Mouse (Mus musculus) urinary bladder, postnatal 10 days (tissue): ENCODE measurements around the gene Nell2.
"Not testable (repeated sequence)": the region's sequence is repeated elsewhere in the genome, so short reads cannot be mapped to it uniquely, and the experiment has no call there.

Experiments used
- DNase-seq: peaks from one replicate; pipeline ENCODE4 v3.0.0; 2022; ENCODE audit warnings: low spot score

The Nell2 gene

GRCm38 (mm10) chr15:95237021-95237420 lies 291.3 kb downstream of the Nell2 start:
- DNase-seq, result not testable (repeated sequence)

- DNase-seq, result no peak
Measured at GRCm38 (mm10) chr15:95236509-95236908, 291.9 kb downstream of the Nell2 start.

- no peak for DNase-seq
Measured at GRCm38 (mm10) chr15:95231171-95231570, 297.2 kb downstream of the Nell2 start.

DNA sequence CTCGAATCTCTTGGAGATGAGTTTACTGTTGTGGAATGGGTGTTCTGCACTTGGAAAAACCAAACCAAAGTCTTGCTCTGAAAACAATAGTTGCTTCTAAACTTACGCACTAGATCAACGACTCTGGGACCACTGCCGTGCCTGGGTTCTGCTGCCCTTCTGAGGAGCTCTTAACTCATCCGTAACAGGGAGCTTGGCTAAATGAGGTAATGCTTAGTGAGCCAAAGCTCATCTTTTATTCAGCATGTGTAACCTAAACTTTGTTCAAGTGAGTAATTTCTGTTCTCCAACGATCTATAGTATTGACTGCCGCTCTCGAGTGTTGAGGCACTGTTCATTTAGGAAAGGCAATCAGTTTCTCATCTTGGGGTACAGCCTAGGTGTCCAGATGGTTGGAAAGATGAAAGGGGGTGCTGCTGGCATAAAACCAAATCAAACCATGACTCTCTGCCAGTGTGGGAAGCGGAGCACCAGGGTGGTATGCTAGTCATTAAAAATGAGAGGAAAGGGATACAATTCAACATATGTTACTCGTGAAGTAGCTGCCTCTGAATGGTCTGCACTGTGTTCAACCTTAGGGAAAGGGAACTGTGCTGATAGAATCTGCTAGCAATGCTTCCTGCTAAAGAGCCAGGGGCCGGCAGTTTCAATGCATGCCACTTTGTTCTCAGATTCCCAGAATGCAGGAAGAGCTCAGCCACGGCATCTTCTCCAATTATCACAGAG lies 311.6 kb downstream of the Nell2 start:
- DNase-seq, result no peak

GRCm38 (mm10) chr15:95210551-95210950 lies 317.8 kb downstream of the Nell2 start:
- no peak for DNase-seq

DNA sequence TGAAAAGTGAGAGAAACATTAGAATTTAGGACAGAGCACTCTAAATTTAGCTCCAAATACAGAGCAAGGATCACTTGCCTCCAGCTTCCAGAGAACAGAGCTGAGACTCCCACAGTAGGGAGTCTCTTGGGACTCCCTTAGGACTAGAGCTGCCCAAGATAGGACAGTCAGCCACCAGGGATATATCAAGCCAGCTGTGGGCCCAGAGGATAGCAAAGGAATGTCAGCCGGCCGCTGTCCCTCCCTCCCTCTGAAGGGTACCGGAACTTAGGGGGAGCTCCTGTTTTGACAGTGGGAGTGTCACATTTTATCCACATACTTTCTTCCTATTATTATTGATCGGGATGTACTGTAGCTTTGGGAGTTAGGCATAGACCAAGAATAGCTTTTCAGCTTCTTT lies 319.2 kb downstream of the Nell2 start:
- no peak for DNase-seq

GRCm38 (mm10) chr15:95193661-95194280 lies 334.6 kb downstream of the Nell2 start:
- DNase-seq, result no peak

- no peak for DNase-seq
Measured at GRCm38 (mm10) chr15:95192951-95193350, 335.4 kb downstream of the Nell2 start.

DNA sequence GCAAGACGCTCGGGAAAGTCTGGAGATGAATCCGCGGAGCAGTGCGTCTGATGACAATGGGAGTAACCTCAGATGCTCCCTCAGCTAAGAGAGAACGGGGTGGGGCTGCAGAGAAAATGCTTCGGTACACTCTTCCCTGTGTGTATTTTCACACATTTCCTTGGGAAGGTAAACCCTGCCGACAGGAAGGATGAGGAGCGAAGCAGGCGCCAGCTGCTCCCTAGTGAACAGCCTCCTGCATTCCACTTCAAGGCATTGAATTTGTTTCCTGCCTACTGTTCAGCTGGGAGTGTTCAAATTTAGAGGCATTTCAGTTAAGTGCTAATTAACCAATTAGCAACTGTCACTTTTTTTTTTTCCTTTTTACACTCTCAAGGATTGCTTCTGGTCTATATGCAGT lies 342.1 kb downstream of the Nell2 start:
- no peak for DNase-seq

DNA sequence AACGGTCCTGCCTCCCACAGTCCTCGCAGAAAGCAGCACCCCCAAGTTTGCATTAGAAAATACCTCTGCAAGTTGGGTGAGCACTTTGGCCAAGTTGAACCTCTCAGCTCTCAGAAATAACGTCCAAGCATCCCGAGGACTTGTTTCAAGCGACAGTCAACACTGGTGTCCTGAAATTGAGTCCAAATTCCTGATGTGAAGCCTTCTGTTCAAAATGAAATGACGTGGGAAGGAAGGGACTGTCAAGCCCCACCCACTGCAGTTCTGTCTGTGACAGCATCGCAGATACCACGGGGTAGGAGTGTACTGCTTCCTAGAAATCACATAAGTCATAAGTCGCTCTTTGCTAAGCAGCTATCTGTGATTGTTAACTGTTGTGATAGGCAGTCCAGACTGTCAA lies 342.9 kb downstream of the Nell2 start:
- no peak for DNase-seq

DNA sequence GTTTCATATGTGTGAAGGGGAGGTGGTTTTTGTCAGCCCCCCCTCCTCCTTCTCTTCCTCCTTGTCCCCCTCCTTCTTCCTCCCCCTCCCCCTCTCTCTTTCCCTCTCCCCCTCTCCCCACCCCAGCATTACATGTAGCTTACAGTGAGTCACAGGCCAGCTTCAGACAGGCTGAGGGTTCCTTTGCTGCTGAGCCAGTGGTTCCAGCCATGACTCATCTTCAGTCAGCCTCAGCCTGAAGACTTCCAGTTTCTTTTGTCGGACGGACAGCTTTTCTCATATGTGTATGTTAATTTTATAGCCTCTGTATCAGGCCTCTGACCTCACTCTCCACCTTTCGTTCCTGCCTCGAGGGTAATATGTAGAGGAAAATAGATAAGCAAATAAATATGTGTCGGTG lies 344.9 kb downstream of the Nell2 start:
- DNase-seq, result no peak

DNA sequence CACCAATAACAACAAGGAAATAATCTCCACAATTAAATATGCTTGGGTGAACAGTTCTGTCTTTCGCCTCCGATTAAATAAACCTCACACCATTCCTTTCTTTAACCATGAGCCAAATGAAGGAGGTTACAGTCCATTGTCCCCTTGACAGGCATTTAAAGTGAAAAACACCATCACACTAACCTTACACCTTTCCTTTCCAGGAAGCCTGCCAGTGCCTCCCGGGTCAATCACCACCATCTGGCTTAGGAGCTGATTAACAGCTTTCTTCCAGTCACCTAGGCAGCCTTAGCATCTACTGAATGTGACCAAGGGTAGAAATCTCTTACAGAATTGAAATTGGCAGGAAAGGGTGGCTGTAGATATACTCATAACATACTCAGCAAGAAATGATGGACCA lies 371.5 kb downstream of the Nell2 start:
- DNase-seq, result no peak

GRCm38 (mm10) chr15:95145118-95145517 lies 383.2 kb downstream of the Nell2 start:
- no peak for DNase-seq

DNA sequence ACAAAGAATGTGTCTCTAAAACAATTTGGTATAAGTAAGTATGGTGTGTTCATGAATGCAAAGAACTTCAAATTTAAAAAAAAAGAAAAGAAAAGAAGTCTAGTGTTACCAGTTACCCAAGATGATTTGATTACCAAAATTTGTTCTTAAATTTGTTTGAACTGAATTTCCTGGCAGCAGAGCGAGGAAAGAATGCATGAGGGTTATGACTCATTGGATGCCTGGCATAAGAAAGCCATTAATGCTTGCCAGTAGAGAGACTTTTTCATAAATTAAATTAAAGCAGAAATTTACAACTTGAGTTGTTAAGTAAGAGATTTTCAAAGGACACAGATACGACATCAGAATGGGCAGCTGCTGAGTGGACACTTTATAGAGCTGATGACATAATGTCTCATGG lies 384.2 kb downstream of the Nell2 start:
- DNase-seq, result no peak

GRCm38 (mm10) chr15:95138709-95139409 lies 389.5 kb downstream of the Nell2 start:
- no peak for DNase-seq

- no peak for DNase-seq
Measured at GRCm38 (mm10) chr15:95137018-95137810, 391.1 kb downstream of the Nell2 start.

DNA sequence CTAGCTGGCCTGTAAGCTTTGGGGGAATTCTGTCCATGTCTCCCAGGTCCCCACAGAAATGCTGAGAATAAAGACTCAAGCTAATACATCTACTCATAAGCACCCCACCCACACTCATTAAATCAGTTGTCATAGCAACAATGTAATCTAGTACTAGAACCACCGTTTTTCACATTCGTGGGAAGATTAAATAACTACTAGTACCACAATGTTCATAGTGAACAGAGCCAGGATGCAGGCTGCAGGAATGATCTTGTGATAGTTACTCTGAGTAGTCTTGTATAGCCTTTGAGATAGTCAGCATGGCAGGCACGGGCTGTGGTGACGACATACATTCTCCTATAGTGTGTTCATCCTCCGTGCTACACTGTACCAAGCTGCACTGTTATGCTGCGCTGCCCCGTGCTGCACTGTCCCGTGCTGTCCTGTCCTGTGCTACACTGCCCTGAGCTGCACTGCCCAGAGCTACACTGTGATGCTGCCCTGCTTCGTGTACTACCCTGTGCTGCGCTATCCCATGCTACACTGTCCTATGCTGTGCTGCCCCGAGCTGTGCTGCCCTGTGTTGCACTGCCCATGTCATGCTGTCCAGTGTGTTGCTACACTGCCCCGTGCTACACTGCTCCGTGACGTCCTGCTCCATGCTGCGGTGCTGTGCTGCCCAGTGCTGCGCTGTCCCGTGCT lies 392.3 kb downstream of the Nell2 start:
- DNase-seq, result no peak

DNA sequence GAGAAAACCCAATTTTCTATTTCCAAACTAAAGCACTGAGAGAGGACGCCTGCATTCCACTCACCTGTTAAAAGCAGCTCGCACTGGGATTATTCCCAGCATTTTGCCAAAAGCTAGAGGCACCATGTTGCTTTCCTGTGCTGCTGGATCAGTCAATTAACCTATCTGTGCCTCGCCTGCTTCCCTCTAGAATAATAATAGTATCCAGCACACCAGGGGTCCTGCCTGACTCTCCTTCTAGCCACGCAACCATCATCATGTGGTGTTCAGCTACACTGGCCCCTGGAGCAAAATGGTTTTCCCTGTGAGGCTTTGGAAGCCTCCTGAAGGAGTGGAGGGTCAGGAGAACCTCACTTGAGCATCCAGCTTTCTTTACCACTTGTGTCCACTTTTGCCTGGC lies 397.0 kb downstream of the Nell2 start:
- DNase-seq, result no peak

DNA sequence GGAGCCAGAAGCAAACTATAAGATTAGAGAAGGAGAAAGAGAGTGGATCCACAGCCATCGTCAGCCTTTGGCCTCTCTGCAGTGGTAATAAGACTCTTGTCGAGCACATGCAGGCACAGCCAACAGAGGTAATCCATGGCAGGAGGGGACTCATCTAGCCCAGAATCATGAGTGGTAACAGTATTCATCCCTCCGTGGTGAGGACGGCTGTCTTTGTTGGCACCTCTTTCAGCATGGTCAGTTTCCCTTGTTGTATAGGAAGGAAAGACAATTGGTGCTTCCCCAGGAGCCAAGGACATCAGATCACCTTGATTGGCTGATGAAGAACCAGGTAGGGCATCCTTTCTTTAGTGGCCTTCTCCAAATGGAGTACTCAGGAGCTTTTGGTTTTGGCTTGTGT lies 419.7 kb downstream of the Nell2 start:
- DNase-seq, result no peak

GRCm38 (mm10) chr15:95107246-95107809 lies 421.0 kb downstream of the Nell2 start:
- no peak for DNase-seq

DNA sequence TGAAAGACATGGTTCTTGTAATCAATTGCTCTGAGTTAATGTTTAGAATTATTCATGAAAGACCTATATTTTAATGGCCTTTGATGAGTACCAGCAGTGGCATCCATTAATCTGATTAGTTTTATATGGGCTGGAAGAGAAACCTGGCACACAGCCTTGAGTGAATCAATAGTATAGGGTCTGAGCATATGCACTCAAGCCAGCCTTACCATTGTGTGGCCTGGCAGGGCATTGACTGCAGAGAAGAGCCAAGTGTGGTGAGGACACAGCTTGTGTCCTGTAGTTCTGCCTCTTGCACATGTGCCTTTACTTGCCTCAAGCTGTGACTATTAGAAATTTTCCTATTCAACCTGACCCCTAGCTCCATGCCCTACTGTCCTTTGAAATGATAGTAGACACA lies 426.8 kb downstream of the Nell2 start:
- no peak for DNase-seq

GRCm38 (mm10) chr15:95100133-95100532 lies 428.2 kb downstream of the Nell2 start:
- DNase-seq, result no peak
